Mouse (Mus musculus): ENCODE data around the gene Fam57b. TPM values are rescaled to one million over a fixed set of nuclear protein-coding genes. Genes with fewer than 3 reads are reported as not detected.
"Not testable (repeated sequence)": the region's sequence is repeated elsewhere in the genome, so short reads cannot be mapped to it uniquely, and the experiment has no call there.

The Fam57b gene
- total RNA-seq, 4 experiments from 2014 or later: 58.1 to 63.4 (median 59.6) TPM

DNA sequence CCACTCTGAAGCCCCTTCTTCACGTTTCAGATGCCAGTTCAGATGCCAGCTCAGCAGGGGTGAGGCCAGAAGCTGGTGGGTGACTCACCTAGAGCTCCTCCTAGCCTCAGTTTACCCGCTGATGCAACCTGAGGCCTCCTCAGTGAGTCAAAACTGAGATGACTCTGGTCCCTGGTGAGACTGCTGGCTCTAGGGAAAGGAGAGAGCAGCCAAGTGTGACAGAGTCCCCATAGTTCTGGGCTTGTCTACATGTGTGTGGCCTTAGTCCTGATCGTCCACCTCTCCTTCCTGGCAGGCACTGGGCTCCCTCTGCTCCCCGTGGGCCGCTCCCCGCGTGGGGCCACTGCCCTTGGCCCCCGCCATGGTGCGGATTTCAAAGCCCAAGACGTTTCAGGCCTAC lies 20.0 kb upstream of the Fam57b start:
- DNase-seq (ENCODE audit: low spot score in 2 of 2): no peak

DNA sequence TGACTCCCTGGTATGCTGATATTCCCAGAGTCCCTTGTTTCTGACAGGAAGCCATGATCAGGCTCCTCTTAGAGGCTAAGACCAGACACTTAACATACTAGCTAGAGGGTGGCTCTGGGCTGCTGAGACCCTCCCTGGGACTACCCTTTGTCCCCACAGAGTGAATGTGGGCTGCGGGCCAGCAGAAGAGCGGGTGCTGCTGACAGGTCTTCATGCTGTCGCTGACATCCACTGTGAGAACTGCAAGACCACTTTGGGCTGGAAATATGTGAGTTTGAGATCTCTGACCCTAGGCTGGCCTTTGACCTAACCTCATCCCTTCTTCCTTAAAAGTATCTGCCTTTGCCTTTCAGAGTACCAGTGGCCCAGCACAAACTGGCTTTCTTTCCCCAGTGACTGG lies 19.3 kb upstream of the Fam57b start:
- no peak for DNase-seq (ENCODE audit: low spot score in 2 of 2)

DNA sequence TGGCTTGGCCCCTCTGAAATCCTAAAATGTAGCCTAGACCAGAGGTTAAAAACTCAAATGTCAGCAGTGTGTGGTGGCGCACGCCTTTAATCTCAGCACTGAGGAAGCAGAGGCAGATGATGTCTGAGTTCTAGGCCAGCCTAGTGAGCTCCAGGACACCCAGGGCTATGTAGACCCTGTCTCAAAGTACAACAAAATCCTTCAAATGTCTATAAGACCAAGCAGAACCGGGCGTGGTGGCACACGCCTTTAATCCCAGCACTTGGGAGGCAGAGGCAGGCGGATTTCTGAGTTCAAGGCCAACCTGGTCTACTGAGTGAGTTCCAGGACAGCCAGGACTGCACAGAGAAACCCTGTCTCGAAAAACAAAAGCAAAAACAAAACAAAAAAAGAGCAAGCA lies 18.4 kb upstream of the Fam57b start:
- DNase-seq (ENCODE audit: low spot score in 2 of 2): not testable (repeated sequence)

DNA sequence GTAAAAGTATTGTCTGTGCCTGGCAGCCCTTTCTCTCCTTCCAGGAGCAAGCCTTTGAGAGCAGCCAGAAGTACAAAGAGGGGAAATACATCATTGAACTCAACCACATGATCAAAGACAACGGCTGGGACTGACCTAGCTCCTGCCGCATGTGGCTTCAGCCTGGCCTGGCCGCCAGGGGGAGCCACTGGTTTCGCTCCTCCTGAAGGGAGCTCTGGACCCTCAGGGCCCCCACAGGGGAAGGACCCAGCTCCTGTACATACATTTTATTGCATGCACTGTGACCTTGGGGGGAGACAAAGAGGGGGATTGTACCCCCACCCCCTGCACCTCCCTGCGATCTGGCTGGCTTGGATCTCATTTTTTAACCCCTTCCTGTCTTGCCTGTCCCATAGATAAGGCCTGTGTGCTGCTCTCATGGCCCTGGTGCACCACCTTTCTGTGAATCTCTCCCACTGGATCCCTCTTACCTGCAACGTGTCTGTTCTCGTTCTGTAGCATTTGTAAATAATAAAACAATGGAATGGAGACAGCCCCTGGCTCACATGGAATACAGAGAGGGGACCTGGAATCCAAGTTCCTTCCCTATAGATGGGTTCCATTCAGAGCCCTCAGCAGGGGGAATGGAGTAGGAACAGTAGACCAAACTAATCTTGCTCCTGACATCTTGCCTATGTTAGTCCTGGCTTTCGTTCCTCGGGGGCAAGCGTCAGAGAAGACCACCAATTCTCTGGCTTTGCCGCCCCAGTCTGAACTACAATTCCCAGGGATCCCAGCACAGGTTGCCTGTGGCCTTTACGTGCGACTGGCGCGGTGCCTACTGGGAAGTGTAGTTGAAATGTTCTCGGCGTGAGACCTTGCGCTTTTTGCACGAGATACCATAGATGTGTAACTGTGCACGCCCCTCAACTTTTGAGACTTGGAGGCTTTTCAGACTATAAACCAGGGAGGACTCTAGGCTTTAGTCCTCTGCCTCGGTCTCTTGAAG lies 17.2 kb upstream of the Fam57b start:
- peak; percentile 72 to 82 for DNase-seq (ENCODE audit: low spot score in 2 of 2)

DNA sequence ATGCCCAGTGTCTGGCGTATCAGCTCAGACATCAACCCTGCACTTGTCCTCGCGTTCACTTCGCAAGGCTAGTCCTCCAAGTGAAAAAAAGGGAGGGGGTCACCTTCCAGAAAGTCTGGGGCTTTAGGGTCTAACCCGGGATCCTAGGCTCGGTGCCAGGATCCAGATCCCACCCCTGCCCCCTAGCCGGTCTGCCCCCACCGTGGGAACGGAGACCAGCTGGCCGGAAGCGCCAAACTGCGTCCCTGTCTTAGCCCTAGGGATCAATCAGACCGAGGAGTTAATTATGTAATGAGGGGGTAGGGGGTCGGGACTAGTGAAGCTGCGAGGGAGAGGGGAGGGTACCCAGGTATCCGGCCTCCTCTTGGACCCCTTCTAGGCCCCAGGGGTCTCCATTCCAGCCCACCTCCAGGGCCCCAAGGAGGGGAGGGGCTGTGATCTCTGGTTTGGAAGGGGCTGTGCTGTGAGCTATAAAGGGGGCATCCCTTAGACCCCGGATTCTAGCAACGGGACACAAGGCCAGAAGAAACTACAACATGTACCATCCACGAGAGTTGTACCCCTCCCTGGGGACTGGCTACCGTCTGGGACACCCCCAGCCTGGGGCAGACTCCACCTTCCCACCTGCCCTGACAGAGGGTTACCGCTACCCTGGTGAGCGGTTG lies 16.4 kb upstream of the Fam57b start, which contains the start of gene Tbx6:
Tbx6 (plus strand) TSS at position 513 of the 665 bp plus-strand sequence.
- DNase-seq (ENCODE audit: low spot score in 2 of 2): no peak

DNA sequence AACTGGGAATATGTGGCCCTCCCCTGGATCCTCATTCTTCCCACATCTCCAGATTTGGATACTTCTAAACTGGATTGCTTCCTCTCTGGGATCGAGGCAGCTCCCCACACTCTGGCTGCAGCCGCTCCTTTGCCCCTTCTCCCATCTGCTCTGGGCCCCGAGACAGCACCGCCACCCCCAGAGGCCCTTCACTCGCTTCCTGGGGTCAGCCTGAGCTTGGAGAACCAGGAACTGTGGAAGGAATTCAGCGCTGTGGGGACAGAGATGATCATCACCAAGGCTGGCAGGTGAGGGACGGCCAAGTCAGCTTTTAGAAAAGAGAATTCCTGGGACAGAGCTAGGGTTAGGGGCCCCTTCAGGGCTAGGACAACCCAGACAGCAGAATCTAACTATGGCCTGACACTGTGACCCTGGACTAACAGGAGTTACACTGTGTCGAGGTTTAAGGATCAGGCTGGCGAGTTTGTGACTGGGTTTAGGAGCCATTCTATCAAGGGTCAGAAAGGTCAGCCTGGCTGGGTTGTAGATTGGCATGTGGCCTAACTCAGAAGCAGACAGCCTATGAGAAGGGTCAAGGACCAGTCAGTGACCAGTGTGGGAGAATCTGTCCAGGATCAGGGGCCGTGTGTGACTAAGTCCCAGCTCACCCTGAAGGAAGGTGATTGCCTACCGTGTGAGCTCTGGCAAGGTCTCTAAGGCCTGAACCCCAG lies 15.7 kb upstream of the Fam57b start:
- no peak for DNase-seq (ENCODE audit: low spot score in 2 of 2)

DNA sequence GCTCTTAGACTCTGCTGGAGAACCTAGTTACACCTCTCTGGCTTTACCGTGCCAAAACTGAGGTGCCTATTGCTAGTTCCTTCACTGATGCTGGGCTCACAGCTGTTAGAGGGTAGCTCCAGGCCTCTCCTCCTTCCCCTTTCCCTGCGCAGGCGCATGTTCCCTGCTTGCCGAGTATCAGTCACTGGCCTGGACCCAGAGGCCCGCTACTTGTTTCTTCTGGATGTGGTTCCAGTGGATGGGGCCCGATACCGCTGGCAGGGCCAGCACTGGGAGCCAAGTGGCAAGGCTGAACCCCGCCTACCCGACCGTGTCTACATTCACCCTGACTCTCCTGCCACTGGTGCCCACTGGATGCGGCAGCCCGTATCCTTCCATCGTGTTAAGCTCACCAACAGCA lies 14.8 kb upstream of the Fam57b start:
- no peak for DNase-seq (ENCODE audit: low spot score in 2 of 2)

DNA sequence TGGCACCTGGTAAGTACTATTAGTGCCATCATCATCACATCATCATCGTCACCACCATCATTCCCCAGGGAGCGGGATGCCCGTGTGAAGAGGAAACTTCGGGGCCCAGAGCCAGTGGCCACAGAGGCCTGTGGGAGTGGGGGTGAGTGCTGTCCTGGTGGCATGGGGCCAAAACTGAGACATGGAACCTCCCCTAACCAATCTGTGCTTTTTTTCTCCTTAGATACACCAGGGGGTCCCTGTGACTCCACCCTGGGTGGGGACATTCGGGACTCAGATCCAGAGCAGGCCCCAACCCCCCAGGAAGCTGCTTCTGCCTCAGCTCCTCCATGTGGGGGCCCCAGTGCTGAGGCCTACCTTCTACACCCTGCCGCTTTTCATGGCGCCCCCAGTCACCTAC lies 13.0 kb upstream of the Fam57b start:
- DNase-seq (ENCODE audit: low spot score in 2 of 2): no peak

DNA sequence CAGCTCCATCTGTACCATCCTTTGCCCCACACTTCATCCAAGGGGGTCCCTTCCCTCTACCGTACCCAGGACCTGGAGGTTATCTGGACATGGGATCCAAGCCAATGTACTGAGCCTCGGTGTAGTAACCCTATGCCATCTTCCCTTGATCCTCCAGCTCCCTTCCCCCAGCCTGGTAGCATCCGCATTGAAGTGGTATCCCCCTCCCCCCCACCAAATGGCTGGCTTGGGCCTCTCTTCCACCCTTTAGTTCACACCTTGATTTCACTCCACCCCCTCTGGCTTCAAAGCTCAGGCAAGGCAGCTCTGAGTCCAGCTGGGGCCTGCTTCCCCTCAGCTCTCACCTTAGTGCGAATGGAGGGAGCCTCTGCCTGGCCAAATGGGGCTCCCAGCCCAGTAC lies 12.4 kb upstream of the Fam57b start:
- no peak for DNase-seq (ENCODE audit: low spot score in 2 of 2)

DNA sequence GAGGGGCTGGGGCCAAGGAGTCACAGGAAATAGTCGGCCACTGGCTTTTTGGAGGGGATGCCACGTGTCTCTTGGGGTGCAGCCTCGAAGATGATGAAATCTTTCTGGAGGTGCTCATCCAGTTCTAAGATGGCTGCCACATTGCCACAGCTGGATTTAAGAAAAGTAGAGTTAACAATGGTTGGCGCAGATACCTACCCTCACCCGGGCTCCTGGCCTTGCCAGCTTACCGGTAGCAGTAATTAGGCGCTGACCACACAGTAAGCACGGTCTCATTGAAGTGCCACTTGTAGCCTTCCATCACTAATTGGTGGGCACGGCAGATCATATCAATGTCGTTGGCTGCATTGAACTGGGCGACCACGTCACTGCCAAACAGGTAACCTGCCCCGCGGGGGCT lies 11.3 kb upstream of the Fam57b start:
- no peak for DNase-seq (ENCODE audit: low spot score in 2 of 2)

DNA sequence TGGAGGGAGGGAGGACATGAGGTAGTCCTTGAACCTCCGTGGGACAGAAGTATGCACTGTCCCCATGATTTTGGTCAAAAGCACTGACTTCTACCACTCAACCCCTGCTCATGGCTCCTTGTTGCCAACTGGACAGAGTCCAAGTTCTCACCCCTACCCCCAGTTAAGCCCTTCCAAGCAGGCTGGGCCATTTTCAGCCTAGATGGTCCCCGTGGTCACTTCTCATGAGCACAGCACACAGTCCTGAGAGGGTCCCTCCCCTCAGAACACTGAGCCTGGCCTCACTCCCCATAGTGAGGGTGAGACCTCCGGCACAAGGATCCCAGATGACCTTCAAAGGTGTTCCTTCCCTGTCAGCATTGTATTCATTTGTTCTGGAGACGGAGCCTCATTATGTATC lies 8.3 kb upstream of the Fam57b start:
- DNase-seq (ENCODE audit: low spot score in 2 of 2): no peak

DNA sequence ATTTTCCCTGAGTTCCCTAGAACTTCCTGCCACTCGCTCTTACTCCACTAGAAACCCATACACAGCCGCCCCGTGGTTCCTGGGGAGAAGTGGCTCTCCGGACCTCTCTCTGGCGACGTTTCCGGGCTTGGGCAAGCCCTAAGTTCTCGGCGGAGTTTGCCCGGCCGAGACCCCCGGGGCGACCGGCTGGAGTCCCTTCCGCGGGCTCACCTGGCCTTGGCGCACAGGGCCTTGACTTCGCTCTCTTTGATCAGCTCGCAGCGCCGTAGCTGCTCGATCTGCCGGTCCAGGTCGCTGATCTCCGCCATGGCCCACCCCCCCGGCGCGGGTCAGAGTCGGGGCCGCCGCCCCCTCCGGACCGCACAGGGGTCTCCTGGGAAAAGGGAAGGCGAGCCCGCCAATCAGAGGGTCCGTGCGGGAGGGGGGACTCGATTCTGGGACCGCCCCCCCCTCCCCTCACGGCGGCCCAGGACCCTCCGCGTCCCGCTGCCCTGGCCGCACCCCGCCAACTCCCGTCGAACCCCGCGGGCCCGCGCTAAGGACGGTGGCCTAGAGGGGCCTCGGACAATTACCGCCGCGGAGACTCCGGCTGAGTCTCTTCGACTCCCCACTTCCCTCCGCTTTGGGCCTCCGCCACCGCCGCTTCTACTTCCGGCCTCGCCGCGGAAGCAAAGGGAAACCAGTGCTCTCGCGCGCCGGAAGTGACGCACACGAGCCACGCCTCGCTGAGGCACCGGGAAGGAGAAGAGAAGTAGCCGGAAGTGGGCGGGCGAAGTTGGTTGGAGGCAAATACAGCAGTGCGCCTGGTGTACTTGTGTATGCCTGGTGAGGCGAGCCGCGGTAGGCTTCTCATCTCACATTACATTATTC lies 5.4 kb upstream of the Fam57b start, which contains the start of gene Ppp4c:
Ppp4c (minus strand) TSS at position 646 of the 870 bp plus-strand sequence.
- peak; percentile 87 to 95 for DNase-seq (ENCODE audit: low spot score in 2 of 2)

DNA sequence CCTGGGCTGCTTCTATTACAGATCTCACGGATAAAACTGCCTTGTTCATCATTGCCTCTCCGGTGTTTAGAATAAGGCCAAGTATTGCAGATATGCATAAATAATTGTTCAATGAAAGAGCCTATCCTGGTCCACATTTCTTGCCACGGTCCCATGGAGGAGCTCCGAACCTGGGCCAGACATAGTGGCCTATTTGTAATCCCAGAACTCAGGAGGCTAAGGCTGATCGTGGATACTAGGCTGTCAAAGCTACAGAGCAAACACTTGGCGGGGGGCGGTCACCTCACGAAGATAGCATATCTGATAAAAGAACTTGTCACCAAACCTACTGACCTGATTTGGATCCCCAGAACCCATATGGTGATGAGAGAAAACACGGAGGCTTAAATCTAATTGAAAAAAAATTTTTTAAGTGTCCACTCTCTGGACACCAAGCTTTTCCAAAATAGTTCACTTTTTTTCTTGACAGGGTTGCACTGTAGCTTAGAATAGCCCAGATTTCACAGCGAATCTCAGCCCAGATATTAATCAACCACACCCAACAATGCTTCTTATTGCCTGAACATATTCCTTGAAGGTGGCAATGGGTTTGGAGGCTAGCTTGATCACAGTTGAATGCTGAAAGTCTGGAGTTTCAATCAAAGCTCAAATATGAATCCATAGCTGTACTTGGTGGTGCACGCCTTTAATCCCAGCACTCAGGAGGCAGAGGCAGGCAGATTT lies 4.6 kb upstream of the Fam57b start:
- DNase-seq (ENCODE audit: low spot score in 2 of 2): no peak

DNA sequence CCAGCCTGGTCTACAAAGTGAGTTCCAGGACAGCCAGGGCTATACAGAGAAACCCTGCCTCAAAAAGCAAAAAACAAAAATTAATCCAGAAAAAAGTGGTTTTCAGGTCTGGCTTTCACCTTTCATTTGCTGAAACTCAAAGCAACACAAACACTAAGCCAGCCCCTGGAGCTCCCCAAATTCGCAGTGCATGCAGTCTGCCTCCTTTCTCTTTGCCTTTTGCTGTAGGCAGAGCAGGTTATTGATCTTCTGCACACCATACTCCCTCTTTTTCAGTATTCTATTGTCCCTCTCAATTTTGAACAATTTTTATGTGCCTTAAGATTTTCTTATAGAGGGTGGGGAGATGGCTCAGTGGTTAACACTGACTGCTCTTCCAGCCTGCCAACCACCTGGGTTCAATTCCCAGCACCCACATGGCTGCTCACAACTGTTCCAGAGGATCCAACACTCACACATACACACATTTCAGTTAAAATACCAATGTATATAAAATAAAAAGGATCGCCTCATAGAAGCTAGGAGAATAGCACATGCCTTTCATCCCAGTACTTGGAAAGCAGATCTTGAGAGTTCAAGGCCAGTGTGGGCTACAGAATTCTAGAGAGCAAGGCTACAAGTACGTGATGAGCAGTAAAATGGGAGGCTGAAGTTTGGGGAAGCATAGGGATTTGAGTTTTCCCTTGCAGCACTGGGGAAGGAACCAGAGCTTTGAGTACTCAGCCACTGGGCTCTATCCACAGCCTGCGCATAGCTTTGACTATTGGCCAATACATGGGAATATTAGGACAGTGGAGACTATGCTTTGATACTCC lies 3.8 kb upstream of the Fam57b start:
- no peak for DNase-seq (ENCODE audit: low spot score in 2 of 2)

DNA sequence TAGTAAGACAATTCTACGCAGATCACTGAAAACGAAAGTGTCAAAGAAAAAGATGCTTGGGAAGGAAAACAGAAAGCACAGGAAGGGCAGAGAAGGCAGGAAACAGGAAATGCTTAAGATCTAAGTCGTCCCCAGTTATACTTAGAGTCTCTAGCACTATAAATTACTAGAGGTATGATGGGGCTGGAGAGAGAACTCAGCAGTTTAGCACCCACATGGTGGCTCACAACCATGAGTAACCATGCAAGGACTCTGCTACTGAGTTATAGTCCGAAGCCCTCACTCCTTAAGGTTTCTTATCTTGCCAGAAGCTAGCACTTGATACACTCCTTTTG lies 3.2 kb upstream of the Fam57b start:
- DNase-seq (ENCODE audit: low spot score in 2 of 2): no peak

DNA sequence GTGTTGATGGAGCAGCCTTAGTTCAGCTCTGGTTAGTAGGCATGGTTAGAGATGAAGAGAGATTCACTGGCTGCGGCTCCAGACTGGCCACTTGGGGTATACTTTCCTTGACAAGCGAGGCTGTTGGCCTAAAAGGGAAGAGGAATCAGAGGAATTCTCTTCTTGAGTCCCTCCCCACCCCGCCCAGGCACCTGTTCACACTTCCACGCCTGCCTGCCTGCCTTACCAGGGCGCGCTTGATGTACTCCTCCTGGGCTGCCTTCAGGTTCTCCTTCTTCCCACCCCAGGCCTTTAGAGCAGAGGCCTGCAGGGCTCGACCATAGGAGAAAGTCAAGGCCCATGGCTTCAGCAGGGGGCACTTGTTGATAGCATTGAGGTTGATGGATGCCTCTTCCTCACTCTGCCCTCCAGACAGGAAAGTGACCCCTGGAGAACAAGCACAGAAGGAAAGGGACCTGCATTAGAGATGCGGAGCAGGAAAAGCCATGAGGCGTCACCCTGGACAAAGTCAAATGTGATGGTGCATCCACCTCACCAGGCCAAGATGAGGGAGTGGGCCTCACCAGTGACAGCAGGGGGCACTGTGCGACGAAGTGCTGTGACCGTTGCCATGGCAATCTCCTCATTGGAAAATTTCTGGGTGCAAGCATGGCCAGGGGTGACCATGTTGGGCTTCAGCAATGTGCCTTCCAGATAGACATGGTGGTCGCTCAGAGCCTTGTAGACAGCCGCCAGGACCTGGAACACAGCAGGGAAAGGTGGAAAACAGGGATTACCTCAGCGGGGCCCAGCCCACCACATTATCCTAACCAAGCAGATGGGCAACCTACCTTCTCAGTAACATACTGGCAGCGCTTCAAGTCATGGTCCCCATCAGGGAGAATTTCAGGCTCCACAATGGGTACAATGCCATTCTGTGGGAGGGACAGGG lies 1.8 kb upstream of the Fam57b start:
- no peak for DNase-seq (ENCODE audit: low spot score in 2 of 2)

DNA sequence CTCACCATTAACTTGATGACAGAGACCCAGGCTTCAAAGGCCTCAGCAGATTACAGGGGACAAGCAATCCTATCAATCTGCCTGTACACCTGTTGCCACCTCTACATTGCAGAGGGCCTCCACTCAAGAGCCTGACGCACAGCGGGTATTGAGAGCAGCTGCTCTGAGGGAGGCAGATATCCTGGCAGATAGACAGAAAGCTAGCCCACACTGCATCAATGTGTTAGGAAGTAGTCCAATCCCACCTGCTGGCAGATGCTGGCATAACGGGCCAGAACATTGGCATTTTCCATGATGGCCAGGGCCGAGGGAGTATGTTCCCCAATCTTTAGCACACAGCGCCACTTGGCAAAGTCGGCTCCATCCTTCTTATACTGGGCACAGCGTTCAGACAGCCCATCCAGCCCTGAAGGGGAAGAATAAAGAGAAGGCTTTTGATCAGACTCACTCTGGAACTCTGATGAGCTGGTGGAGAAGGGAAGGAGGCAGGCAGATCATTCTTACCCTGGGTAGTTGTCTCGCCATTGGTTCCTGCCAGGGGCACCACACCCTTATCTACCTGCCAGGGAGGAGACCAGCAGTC lies 1.0 kb upstream of the Fam57b start:
- no peak for DNase-seq (ENCODE audit: low spot score in 2 of 2)

All from left cerebral cortex, adult 8-10 months (tissue).